Mouse (Mus musculus): ENCODE measurements around the gene Glmn.

Glmn gene

GRCm38 (mm10) chr5:107515453-107515852 lies 82.2 kb downstream of the Glmn start:
- no peak for DNase-seq

GRCm38 (mm10) chr5:107513583-107513982 lies 84.1 kb downstream of the Glmn start:
- no peak for DNase-seq

- no peak for DNase-seq
These were observed 86.4 kb downstream of the Glmn start for GRCm38 (mm10) chr5:107511326-107511725.

- no peak for DNase-seq
These were observed 87.2 kb downstream of the Glmn start for GRCm38 (mm10) chr5:107510503-107510902.

GRCm38 (mm10) chr5:107507321-107507720 lies 90.4 kb downstream of the Glmn start, which contains the start of gene Gm42669:
Gm42669 (plus strand) TSS chr5:107507621.
- no peak for DNase-seq

DNA sequence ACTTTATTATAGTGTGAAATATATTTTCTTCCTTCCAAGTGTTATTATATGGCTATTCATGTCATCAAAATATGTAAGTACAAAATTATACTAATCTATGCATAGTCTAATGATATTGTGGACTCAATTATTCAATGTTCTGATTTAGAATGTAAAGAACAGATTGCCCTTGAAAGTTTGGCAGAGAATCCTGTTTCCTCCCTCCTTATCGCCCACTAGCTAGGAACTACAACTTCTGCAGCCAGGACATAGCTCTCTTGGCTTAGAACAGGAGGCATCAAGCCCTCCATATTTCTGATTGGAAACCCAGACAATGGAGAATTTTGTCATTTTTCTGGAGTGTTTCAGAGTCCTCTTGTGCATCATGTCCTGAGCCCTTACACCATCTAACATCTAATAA lies 96.9 kb downstream of the Glmn start:
- no peak for DNase-seq

- no peak for DNase-seq
These were observed 97.7 kb downstream of the Glmn start for GRCm38 (mm10) chr5:107499891-107500535.

Data from kidney, adult 11 months (tissue).